Mouse (Mus musculus) kidney, postnatal 36 days (tissue): ENCODE data around the gene Hebp2.
"Not testable (repeated sequence)": the region's sequence is repeated elsewhere in the genome, so short reads cannot be mapped to it uniquely, and the experiment has no call there.

Source experiments
- DNase-seq, 2 experiments: peaks; one replicate each; pipeline ENCODE4 v3.0.0; 2021 to 2022; ENCODE audit warnings: mixed read lengths in 2 of 2

Hebp2 gene

DNA sequence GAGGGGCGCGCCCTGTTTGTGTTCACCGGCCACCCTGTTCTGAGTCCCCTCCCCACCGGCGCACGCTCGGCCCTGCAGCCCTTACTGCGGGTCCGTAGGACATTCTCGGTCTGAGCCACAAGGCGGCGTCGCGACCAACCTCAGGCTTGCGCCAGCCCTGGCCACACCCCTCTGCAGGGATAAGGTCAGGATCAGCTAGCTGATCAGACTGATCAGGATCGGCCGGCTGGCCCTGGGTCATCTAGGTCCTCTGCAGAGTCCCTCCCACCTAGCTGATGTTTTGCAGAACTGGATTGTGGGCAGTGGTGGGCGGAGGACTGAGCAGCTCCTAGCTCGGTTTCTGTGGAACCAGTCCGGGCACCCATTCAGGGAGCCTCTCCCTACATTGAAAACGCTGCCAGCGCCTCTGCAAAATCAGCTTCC, at the start of gene Hebp2:
Hebp2 (minus strand) TSS at position 264 of the 423 bp plus-strand sequence.
- peak; percentile 51 to 78 for DNase-seq

DNA sequence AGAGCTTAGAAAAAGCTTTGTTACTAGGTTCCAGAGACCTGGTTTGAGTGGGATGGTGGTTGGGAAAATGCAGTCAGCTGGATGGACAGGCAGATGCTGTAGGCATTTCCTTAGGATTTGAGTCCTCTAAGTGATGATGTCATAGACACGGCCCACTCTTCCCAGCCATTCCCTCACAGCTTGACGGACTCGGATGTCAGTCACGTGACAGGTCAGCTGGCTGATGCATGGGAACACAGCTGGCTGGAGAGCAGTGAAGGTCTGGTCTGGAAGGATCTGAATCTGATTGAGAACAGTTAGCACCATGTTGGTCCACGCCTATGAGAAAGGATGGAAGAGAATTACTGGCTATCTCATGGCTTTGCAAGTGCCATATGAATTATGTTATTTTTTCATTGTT, 43.6 kb upstream of the Hebp2 start:
- no peak for DNase-seq

DNA sequence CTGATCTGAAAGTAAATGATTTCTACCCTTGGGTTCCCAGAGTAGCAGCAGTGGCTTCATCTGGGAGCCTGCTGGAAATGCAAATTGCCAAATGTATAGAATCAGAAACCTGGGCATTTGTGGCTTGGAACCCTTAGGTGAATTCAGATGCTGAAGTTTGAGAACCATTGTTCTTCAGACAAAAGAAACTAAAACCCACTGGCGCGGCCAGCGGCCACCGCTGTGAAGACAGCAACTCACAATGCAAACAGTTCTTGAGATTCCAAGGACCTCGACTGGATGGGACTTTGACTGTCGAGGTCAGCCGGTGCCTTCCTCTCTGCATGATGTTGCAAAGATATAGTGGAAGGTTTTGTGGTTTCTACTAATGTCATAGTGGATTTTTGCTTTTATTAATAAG, 38.3 kb upstream of the Hebp2 start:
- DNase-seq, result no peak

DNA sequence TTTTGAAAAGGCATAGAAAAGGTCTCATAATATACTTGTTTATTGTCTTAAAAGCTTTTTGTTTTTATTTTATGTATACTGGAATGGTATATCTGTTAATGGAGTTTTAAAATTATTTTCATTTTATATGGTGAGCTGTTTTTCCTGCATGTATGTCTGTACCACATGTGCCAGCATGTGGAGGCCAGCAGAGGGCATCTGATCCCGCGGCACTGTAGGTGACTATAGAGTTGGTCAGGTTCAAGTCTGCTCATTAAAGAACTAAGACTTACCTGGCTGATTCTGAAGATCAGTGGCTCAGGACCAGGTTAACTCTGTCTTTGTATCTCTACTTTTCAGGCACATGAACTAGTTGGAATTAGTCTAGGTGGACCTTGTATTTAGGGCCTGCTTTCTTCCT, 26.7 kb upstream of the Hebp2 start:
- peak; percentile 16 to 51 for DNase-seq

DNA sequence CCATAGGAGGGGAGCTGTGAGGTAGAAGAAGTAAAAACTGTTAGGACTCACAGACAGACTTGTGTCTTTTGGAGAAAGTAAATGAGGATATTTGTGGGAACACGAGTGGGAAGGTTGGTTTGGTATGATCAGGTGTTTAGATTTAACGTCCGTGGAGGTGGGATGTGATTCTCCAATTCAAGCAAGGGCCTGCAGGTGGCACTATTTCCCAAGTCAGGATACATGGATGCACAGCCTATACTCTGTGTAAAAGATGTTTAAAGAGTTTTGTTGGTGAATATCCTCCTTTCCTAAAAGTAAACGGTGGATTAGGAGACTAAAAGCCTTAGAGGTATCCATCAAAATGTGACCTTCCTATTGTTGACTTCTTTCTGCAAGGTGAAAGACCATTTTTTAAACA, 17.1 kb upstream of the Hebp2 start:
- peak; percentile 47 to 83 for DNase-seq

DNA sequence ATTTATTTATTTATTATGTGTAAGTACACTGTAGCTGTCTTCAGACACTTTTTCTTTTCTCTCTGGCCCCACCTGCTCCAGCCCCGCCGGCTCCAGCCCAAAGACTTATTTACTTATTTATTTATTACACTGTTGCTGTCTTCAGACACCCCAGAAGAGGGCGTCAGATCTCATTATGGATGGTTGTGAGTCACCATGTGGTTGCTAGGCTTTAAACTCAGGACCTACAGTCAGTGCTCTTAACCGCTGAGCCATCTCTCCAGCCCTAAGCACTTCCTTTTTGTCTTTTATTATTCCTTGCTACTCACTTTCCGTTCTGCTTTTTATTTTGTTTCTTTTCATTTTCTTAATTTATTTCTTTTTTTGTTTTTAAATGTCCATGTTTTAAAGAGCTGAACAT, 15.6 kb upstream of the Hebp2 start:
- no peak for DNase-seq

DNA sequence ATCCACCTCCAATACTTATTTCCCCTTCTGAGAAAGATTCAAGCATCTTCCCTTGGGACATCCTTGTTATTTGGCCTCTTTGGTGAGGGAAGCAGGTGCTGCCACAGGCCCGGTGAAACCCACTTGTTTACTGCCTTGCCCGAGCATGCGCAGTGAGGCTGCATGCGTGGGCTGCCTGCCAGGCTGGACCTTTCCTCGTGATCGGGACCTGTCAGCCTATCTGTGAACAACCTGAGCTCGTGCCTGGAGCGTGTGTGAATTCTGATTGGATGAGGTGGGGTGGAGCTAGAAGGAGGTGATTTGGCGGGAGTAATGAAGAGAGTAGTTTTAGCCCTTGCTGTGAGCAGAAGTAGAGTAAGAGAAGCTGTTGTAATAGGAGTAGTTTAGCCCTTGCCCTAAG, 13.2 kb upstream of the Hebp2 start:
- not testable (repeated sequence) for DNase-seq

DNA sequence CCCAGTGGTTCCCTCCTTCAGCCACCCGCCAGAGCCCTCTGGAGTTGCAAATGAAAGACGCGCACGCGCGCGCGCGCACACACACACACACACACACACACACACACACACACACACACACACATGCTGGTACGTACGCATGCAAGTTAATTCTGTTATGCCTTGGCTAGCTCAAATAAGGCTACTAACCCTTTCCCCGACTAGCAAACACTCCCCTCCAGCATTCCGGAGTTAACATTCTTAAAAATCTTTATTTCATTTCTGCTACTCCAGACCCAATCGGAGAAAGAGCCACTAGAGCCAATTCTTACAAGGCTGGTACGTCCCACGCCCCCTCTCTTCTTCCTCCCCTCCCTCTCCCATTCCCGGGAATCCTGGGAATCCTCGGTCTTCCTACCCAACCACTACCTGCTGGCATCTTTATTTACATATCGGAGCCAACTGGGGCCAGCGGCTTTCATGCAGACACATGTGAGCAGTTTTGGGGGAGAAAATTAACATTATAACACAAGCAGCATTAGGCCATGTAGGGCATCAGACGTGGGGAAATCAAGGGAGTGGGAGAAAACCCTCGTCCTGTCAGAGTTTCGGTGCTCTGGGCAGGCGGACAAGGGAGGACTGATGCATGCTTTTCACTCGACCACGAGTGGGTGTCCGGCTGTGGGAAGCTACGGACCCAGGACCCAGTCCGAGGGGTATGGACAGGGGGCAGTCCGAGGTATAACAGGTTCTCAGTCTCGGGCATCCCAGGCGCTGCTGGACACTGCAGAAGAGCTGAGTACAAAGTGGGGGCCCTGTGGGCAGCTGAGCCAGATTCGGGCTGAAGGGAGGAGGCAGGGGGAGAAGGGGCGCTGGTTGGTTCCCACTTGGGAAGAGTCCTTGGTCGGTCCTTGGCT, 3.7 kb upstream of the Hebp2 start:
- no peak for DNase-seq

DNA sequence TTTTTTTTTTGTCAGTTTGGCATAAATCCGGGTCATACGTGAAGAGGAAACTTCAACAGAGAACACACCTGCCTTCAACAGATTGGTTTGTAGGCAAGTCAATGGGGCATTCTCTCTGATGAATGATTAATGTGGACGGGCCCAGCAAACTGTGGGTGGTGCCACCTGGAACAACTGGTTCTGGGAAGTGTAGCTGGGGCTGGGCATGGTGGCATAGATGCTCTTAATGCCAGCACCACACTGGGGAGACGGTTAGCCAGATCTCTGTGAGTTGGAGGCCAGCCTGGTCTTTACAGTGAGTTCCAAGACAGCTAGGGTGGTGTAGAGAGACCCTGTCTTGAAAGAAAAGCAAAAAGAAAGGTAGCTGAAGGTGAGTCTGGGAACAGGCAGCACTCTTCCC, 1.5 kb upstream of the Hebp2 start:
- peak in 1 of 2 experiments; percentile 26 for DNase-seq

DNA sequence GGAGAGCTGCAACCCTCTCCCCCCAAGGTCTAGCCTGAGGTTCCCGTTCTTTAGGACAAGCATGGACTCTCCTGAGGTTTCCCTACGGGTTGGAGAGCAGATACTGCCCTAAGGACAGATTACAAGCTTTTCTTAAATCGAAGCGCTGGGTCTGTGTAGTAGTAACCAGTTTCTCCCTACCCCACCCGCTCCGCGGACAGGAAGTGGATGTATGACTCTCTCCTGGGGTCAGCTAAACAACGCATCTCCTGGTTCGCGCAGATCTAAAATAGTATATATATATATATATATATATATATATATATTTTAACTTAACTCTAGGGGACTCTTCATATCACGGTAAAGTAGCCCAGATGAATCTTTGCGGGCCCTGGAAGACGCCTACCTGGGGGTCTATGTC, 567 bp downstream of the Hebp2 start:
- DNase-seq, result no peak

DNA sequence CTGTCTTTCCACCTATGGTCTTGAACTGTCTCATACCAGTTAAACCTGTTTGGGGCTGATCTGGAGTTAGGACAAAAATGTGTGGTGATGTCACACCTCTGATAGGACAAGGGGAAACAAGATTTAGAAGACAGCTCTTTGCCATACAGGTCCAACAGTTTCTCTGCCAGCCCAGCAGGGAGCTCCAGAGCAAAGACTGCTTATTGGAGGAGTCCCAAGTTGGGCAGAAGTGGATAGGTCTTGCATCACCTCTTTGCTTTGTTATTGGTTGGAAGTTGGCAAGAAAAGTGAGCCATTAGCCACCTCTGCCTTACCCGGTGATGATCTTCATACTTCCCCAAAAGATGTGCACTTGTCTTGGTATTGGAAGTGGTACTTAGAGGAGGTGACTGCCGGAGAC, 9.0 kb downstream of the Hebp2 start:
- DNase-seq, result no peak

DNA sequence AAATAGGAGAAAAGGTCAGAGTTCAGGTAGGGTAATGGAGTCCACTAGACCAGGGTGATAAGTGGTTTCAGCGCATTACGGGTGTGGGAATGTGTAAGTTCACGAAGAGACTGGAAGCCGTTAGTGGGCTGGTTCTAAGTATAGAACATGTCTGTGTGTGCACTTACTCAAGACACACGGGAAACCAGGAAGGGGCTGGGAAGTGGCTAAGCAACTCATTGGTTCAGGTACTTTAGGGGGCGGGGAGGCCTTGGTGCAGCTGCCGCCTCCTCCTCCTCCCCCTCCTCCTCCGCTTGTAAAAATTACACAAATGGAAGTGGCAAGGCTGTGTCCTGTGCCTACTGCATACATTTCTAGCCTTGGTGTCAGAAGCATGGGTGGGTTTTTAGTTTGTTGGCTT, 13.6 kb downstream of the Hebp2 start:
- no peak for DNase-seq

DNA sequence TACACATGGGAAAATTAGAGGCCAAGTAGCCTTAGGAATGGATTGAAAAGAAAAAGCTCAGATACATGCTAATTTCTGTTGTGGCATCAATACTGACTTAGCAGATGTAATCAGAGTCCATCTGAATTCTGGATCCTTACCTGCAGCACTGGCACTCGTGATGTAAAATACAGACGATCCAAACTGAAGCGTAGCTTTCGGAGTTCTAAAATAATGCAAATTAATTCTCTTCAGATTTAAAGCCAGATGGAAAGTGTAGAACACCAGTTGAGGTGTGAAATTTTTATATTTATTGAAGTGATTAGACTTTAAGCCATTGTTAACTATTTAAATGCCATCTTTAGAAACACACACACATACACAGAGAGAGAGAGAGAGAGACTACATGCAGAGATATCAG, 15.7 kb downstream of the Hebp2 start:
- DNase-seq, result no peak

DNA sequence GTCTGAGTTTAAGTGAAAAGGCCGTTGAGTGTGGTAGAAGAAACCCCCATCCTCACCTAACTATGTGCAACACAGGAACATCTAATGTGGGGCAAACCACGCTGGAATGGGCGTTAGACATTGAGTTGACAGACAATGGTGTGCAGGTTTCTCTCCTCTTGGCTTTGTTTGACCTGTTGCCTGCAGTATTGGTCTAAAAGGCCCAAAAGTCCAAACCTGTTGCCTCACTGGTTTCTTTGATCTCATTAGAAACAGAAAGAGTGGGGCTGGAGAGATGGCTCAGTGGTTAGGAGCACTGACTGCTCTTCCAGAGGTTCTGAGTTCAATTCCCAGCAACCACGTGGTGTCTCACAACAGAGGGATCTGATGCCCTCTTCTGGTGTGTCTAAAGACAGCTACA, 16.7 kb downstream of the Hebp2 start:
- DNase-seq, result no peak

DNA sequence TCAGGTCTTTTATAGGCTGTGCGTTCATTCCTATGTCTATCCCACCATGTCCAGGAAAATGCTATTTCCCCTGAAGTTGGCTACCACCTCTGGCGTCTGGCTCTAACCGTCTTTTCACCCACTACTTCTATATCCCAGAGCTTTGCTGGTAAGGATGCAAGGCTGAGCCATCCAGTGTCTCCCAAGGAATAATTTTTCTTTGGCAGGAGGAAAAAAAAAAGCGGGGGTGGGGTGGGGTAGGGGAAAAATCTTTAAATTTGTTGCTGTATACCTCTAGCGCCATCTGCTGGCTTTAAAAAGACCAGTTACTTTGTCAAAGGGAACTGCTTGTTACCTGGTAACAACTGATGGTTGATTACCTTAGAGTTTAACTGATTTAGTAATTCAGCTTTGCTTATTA, 17.4 kb downstream of the Hebp2 start:
- peak; percentile 35 to 44 for DNase-seq

DNA sequence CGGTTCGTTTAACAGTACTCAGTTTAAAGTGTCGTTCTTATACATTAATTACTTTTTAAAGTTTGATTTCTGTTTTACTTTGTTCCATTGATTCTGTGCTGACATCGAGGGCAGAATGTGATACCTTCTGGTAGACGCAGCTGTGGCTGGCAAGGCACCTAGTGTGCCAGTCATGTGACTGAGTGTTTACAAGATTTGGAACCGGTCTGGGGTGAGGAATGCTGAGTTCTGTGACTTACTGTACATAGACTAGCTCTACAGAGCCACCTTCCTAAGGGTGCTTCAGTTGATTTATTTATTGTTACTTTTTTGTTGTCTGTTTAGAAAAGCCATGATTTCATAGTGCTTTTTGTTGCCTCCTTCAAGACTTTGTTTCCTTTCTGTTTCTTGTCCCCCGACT, 18.1 kb downstream of the Hebp2 start:
- peak; percentile 64 to 71 for DNase-seq

DNA sequence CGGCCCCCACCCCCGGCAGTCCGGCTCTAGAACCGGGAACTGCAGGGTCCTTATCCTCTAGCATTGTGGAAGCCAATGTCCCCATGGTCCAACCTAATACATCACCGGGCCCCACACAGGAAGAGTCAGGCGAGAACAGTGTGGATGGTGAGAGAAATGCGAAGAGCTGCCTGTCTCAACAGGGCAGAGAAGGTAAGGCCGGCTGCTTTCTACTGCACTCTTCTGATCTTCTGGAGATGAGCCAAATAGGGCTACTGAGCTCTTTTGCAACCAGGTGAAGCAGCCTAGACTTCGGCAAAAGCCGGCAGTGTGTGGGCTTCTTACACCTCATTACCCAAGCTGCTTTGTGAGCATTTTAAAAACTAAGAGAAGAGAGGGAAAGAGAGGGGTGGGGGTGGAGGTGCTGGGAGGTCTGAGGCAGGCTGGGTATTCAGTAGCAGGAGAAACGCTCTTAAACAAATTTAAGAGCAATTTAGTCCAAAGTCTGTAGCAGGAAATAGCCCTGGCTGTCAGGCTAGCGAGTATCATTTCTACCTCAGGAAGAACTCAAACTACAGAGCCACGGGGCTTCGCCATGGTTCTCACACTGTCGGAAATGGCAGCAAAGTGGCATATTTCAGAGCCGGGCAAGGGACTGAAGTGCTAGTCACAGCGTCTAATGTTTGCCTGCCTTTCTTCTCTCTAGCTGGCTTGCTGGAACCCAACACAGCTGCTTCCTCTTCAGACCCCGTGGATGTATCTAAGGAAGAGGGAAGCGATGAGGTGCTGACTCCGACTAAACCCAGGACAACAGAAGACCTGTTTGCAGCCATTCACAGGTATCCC, 18.8 kb downstream of the Hebp2 start:
- DNase-seq, result peak; percentile 31 to 42

DNA sequence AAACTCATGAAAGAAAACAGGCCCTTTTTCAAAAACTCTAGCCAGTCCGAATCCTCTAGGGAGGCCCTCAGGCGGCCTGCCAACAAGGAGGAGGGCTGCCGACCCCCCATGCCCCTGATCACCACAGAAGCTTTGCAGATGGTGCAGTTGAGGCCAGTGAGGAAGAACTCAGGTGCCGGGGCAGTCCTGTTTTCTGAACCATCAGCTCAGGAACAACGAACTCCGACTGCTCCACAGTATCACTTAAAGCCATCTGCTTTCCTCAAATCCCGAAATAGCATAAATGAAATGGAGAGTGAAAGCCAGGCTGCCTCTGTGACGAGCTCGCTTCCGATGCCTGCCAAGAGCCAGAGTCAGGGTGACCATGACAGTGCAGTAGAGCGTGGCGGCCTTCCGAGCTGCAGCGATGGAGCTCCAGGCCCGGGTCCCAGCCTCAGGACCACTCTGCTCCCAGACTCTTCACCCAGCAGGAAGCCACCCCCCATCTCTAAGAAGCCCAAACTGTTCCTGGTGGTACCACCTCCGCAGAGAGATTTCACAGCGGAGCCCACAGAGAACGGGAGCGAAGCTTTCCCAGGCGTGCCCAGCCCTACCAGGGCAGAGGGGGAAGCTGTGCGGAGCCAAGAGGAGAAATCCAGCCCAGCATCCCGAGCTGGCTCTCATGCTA, 19.6 kb downstream of the Hebp2 start:
- DNase-seq, result peak in 1 of 2 experiments; percentile 52

DNA sequence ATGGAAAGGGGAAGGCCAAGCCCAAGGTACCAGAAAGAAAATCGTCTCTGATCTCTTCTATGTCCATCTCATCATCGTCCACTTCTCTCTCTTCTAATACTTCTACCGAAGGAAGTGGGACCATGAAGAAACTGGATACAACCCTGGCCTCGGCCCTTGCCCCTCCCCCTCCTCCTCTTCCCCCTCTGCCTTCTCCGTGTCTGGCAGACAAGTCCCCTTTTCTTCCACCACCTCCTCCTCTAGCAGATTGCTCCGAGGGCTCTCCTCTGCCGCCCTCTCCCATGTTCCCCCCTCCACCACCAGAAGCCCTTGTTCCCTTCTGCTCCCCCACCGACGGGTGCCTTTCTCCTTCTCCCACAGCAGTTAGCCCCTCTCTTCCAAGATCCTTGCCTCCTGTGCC, 20.1 kb downstream of the Hebp2 start:
- no peak for DNase-seq

DNA sequence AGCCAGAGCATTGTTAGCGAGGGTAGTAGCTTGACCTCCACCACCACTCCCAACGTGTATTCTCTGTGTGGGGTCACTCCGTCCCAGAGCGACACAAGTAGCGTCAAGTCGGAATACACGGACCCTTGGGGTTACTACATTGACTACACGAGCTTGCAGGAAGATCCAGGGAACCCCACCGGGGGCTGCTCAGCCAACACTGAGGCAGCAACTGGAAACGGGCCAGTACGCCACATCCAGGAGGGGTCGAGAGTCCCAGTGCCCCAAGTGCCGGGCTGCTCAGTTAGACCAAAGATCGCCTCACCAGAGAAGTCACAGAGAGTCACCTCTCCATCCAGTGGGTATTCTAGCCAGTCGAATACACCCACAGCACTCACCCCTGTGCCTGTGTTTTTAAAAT, 20.6 kb downstream of the Hebp2 start:
- DNase-seq, result no peak

DNA sequence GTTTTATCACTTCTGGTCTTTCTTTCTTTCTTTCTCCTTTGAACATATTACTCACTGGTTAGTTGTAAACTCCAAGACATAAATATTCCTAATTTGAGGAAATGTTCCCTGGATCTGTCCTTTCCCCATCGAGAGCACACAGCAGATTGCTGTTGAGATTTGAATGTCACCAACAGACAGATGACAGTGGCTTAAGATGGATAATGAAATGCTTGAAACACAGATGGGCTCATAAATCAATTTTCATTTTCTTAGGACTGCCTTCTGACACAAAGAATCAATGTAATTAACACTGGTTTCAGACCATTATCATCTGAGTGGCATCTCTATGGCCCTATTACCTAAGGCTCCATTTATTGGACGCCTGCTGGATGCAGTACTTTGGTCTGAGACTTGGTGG, 23.3 kb downstream of the Hebp2 start:
- DNase-seq, result no peak

DNA sequence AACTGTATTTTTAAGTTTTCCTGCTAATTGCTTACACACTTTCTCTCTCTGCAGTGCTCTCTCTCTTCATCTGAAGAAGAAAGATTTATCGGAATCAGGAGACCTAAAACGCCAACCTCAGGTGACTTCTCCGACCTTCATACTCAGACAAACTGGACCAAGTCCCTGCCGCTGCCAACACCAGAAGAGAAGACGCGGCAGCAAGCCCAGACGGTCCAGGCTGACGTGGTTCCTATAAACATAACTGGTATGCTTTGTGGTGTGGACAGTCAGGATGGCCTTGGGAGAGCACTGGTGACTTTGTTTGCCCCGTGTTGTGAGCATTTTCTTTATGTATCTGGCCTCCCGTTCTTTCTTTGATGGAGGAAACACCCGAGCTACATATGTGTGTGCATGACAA, 34.4 kb downstream of the Hebp2 start:
- DNase-seq, result no peak

DNA sequence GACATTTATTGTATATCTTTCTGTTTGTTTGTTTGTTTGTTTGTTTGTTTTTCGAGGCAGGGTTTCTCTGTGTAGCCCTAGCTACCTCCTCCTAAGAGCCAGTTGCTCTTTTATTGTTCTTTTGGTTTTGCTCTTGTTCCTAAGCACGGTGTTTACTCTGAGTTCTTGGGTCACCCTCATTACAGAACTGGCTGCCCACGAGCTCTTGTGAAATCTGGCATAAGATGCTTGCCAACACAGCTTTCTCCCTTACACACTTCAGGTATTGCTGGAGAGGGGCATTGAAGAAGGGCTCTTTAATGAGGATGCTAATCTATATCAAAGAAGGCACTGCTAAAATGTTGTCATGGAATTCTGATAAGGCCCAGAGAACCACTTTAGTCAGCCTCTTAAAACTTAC, 35.2 kb downstream of the Hebp2 start:
- no peak for DNase-seq
